Mouse (Mus musculus) adrenal gland, postnatal 25 days (tissue): ENCODE data around the gene Gm5072. TPM values are rescaled to one million over a fixed set of nuclear protein-coding genes. Genes with fewer than 3 reads are reported as not detected.
"Not testable (repeated sequence)": the region's sequence is repeated elsewhere in the genome, so short reads cannot be mapped to it uniquely, and the experiment has no call there.

Experiments
- DNase-seq: peaks from one replicate; pipeline ENCODE4 v3.0.0; 2021; ENCODE audit warnings: mixed read lengths
- long read RNA-seq: library from polyadenylated mRNA; stranded (forward); transcript quantifications from one replicate; pipeline ENCODE4 v2.0.0, GENCODE M21; 2021
- total RNA-seq: library from RNA; stranded (reverse); gene quantifications from 2 replicates; pipeline ENCODE4 v1.2.3, GENCODE M21; 2021

Gm5072 gene
- total RNA-seq, result not detected in 2 replicates
- long read RNA-seq, result 0 reads

- not testable (repeated sequence) for DNase-seq
These were observed at the start of gene Gm5072 for GRCm38 (mm10) chrX:91392200-91392599. TSS of gene Gm5072 (plus strand) at chrX:91392500.

Other genes with a start within 250 kb of the Gm5072 start
- gene Mageb2, start 60.8 kb upstream of the Gm5072 start, total RNA-seq, result not detected in 2 replicates
- gene Gm8914, start 87.6 kb downstream of the Gm5072 start, total RNA-seq, result not detected in 2 replicates
- gene 1700084M14Rik, start 183.4 kb downstream of the Gm5072 start, total RNA-seq, result not detected in 2 replicates
- not detected in 2 replicates for gene Gm14781, start 239.7 kb downstream of the Gm5072 start, total RNA-seq